Mouse (Mus musculus) small intestine, adult 2 months (tissue): ENCODE results near the gene Slc25a1.

ENCODE experiments used
- CTCF ChIP-seq: fragments of 200-500 bp; IDR thresholded peaks from 2 replicates; pipeline ENCODE4 v1.5.1; 2012; ENCODE audit warnings: low read depth, mild to moderate bottlenecking, control low read depth, inconsistent platforms, low read length, moderate library complexity, mixed read lengths; ENCODE audit not compliant: insufficient replicate concordance, insufficient read length; ENCODE audit errors: extremely low read depth
- POLR2A ChIP-seq: fragments of 200-500 bp; IDR thresholded peaks from 2 replicates; pipeline ENCODE4 v1.6.1; 2012; ENCODE audit warnings: low read depth, mild to moderate bottlenecking, control low read depth, inconsistent platforms, low read length, moderate library complexity

DNA sequence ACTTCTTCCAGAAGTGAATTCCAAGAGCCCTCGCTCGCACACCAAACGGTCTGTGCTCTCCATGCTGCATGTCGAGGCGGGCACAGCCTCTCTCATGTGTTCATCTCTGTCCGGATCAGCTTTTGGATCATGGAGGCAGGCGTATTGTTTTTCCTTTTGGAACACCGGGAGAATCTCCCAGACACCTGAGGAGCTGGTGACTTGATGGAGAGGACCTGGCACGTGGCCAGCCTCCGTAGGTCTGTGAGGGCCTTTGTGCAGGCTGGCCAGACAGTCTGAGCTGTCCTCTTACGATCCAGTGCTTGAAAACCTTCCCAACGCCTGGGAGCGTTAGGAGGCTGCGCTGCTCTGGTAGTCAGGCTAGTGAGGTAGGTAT is 5.9 kb downstream of the Slc25a1 start:
- TF ChIP-seq CTCF (no peak), POLR2A (no peak)
